Mouse (Mus musculus) small intestine, adult 2 months (tissue): ENCODE data around the gene Hivep2. TPM values are rescaled to one million over a fixed set of nuclear protein-coding genes. Genes with fewer than 3 reads are reported as not detected.

Source experiments
- H3K27ac ChIP-seq: fragments of 200-500 bp; 2 replicates; pipeline ENCODE4 v1.5.1; 2012; ENCODE audit warnings: low read depth, low read length, control low read depth, inconsistent platforms; ENCODE audit not compliant: insufficient read depth
- H3K27me3 ChIP-seq: fragments of 200-500 bp; 2 replicates; pipeline ENCODE4 v1.6.1; 2012; ENCODE audit warnings: mild to moderate bottlenecking, moderate library complexity, low read length, inconsistent platforms; ENCODE audit not compliant: control insufficient read depth, insufficient read depth
- H3K36me3 ChIP-seq: fragments of 200-500 bp; 2 replicates; pipeline ENCODE4 v1.6.1; 2012; ENCODE audit warnings: mild to moderate bottlenecking, low read length, control low read depth, inconsistent platforms; ENCODE audit not compliant: control insufficient read depth, insufficient read depth
- H3K4me1 ChIP-seq: fragments of 200-500 bp; 2 replicates; pipeline ENCODE4 v1.6.1; 2012; ENCODE audit warnings: low read length, inconsistent platforms, mixed read lengths; ENCODE audit not compliant: control insufficient read depth, insufficient read depth, insufficient read length
- H3K4me3 ChIP-seq: fragments of 200-500 bp; 2 replicates; pipeline ENCODE4 v1.5.1; 2012; ENCODE audit warnings: low read depth, mild to moderate bottlenecking, control low read depth, inconsistent platforms, low read length, moderate library complexity
- CTCF ChIP-seq: fragments of 200-500 bp; IDR thresholded peaks from 2 replicates; pipeline ENCODE4 v1.5.1; 2012; ENCODE audit warnings: low read depth, mild to moderate bottlenecking, control low read depth, inconsistent platforms, low read length, moderate library complexity, mixed read lengths; ENCODE audit not compliant: insufficient replicate concordance, insufficient read length; ENCODE audit errors: extremely low read depth
- POLR2A ChIP-seq: fragments of 200-500 bp; IDR thresholded peaks from 2 replicates; pipeline ENCODE4 v1.6.1; 2012; ENCODE audit warnings: low read depth, mild to moderate bottlenecking, control low read depth, inconsistent platforms, low read length, moderate library complexity
- WGBS: fragments of 180-500 bp; shearing (Covaris S2); methylation state at CpG from one replicate; pipeline ENCODE4 v1.1.7; 2018; 5-methylcytosine and 5-hydroxymethylcytosine counted together
- polyA plus RNA-seq: library from polyadenylated mRNA; depleted of rRNA; stranded (reverse); fragments of >200 nt; gene quantifications from 2 replicates; pipeline ENCODE4 v1.2.3, GENCODE M21; 2012; rRNA removed

Hivep2 gene
- 2.0 and 4.2 TPM in 2 replicates for polyA plus RNA-seq

GRCm38 (mm10) chr10:13965974-13966829 lies at the start of gene Hivep2:
Gene Hivep2 (plus strand): TSS chr10:13966075.
- H3K4me1 ChIP-seq, result no peaks in the 10 kb centered on the region
- H3K4me3 ChIP-seq, result peak within 1 kb of the TSS; percentile 83
- no peaks in the 10 kb centered on the region for H3K27me3 ChIP-seq
- peak within 1 kb of the TSS; percentile 98 for H3K27ac ChIP-seq
- H3K36me3 ChIP-seq, result no peaks in the 10 kb centered on the region
- WGBS, result under 1% methylated on average over 58 of the region's 67 CpGs
- TF ChIP-seq CTCF, result no peak
- no peak for TF ChIP-seq POLR2A

GRCm38 (mm10) chr10:13916645-13917342 lies 49.1 kb upstream of the Hivep2 start:
- TF ChIP-seq POLR2A (no peak), CTCF (no peak)
- H3K4me1 ChIP-seq, result no peaks in the 10 kb centered on the region
- H3K4me3 ChIP-seq, result no peak overlapping the region
- no peaks in the 10 kb centered on the region for H3K36me3 ChIP-seq
- 78% methylated on average over 12 of the region's 12 CpGs for WGBS
- H3K27ac ChIP-seq, result 0 out of 2 replicates have a peak overlapping the region, but pooled peaks have one; percentile 19
- 0 out of 2 replicates have a peak, but pooled peaks cover 2% of the 10 kb centered on the region for H3K27me3 ChIP-seq

- no peaks in the 10 kb centered on the region for H3K27me3 ChIP-seq
- H3K36me3 ChIP-seq, result no peaks in the 10 kb centered on the region
- TF ChIP-seq CTCF, result no peak
- no peak for TF ChIP-seq POLR2A
- no peak overlapping the region for H3K27ac ChIP-seq
- 56% methylated on average over 9 of the region's 9 CpGs for whole genome bisulfite sequencing
- H3K4me1 ChIP-seq, result peaks cover 3% of the 10 kb centered on the region; the same call in 1 of the 2 replicates
- H3K4me3 ChIP-seq, result no peak overlapping the region
Measured at GRCm38 (mm10) chr10:13921641-13922385, 44.1 kb upstream of the Hivep2 start.

GRCm38 (mm10) chr10:13929306-13929705 lies 36.6 kb upstream of the Hivep2 start:
- Histone ChIP-seq H3K4me1 (peaks cover 4% of the 10 kb centered on the region; the same call in 1 of the 2 replicates), H3K4me3 (no peak overlapping the region), H3K27ac (no peak overlapping the region), H3K36me3 (no peaks in the 10 kb centered on the region), H3K27me3 (no peaks in the 10 kb centered on the region)
- 59% methylated on average over 5 of the region's 5 CpGs for WGBS
- TF ChIP-seq CTCF (no peak), POLR2A (no peak)

- Histone ChIP-seq H3K4me1 (peaks cover 4% of the 10 kb centered on the region; the same call in 1 of the 2 replicates), H3K4me3 (no peak overlapping the region), H3K27me3 (no peaks in the 10 kb centered on the region), H3K36me3 (no peaks in the 10 kb centered on the region), H3K27ac (no peak overlapping the region)
- 83% methylated on average over 3 of the region's 3 CpGs for WGBS
- TF ChIP-seq POLR2A, result no peak
- TF ChIP-seq CTCF, result no peak
Measured at GRCm38 (mm10) chr10:13932147-13932546, 33.7 kb upstream of the Hivep2 start.

- Histone ChIP-seq H3K4me1 (peaks cover 3% of the 10 kb centered on the region; the same call in 1 of the 2 replicates), H3K4me3 (no peak overlapping the region), H3K36me3 (no peaks in the 10 kb centered on the region), H3K27me3 (no peaks in the 10 kb centered on the region), H3K27ac (no peak overlapping the region)
- no peak for TF ChIP-seq POLR2A
- no peak for TF ChIP-seq CTCF
- WGBS, result 80% methylated on average over 7 of the region's 7 CpGs
Measured at GRCm38 (mm10) chr10:13933320-13933719, 32.6 kb upstream of the Hivep2 start.
